Mouse (Mus musculus) hindbrain, embryonic 13.5 days (tissue): ENCODE results near the gene Tmem8. TPM values are rescaled to one million over a fixed set of nuclear protein-coding genes. Genes with fewer than 3 reads are reported as not detected.

Experiments used
- polyA plus RNA-seq: library from polyadenylated mRNA; unstranded; fragments of >200 nt; fragmentation: Nextera tagmentation; extraction: Ambion mirVana; gene quantifications from 2 replicates; pipeline ENCODE4 v1.2.1, GENCODE M21; 2015

The Tmem8 gene
- polyA plus RNA-seq, 1 experiment from 2014 or later: 3.7 TPM

Other genes with a start within 250 kb of the Tmem8 start
- gene Mcrip2, start 244.5 kb upstream of the Tmem8 start, polyA plus RNA-seq: 11.4 and 11.7 TPM in 2 replicates
- 63.0 and 65.7 TPM in 2 replicates for gene Mettl26, start 238.2 kb upstream of the Tmem8 start, polyA plus RNA-seq
- 0.45 and 0.63 TPM in 2 replicates for gene Wfikkn1, start 232.4 kb upstream of the Tmem8 start, polyA plus RNA-seq
- gene Rab40c, start 193.6 kb upstream of the Tmem8 start, polyA plus RNA-seq: 45.5 and 48.7 TPM in 2 replicates
- 57.1 and 58.9 TPM in 2 replicates for gene Pigq, start 168.4 kb upstream of the Tmem8 start, polyA plus RNA-seq
- 0.09 TPM in 1 of 2 replicates, not detected in the other for gene Nhlrc4, start 168.3 kb upstream of the Tmem8 start, polyA plus RNA-seq
- 0.56 and 0.77 TPM in 2 replicates for gene A930017K11Rik, start 160.7 kb upstream of the Tmem8 start, polyA plus RNA-seq
- 20.4 and 21.6 TPM in 2 replicates for gene Capn15, start 127.5 kb upstream of the Tmem8 start, polyA plus RNA-seq
- 28.7 and 29.5 TPM in 2 replicates for gene Rab11fip3, start 43.7 kb upstream of the Tmem8 start, polyA plus RNA-seq
- gene Decr2, start 23.0 kb upstream of the Tmem8 start, polyA plus RNA-seq: 33.5 and 34.9 TPM in 2 replicates
- 29.8 and 31.6 TPM in 2 replicates for gene Nme4, start 17.7 kb upstream of the Tmem8 start, polyA plus RNA-seq
- gene Mrpl28, start 10.2 kb downstream of the Tmem8 start, polyA plus RNA-seq: 177 and 178 TPM in 2 replicates
- 8.5 and 9.7 TPM in 2 replicates for gene Axin1, start 25.4 kb downstream of the Tmem8 start, polyA plus RNA-seq
- gene Pdia2, start 85.8 kb downstream of the Tmem8 start, polyA plus RNA-seq: 0.30 and 0.36 TPM in 2 replicates
- gene Rgs11, start 89.7 kb downstream of the Tmem8 start, polyA plus RNA-seq: 9.0 and 9.5 TPM in 2 replicates
- gene Arhgdig, start 94.5 kb downstream of the Tmem8 start, polyA plus RNA-seq: 65.7 and 75.1 TPM in 2 replicates
- gene Fam234a, start 130.9 kb downstream of the Tmem8 start, polyA plus RNA-seq: 30.8 and 31.4 TPM in 2 replicates
- gene Luc7l, start 139.6 kb downstream of the Tmem8 start, polyA plus RNA-seq: 117 and 118 TPM in 2 replicates